Mouse (Mus musculus): ENCODE measurements around the gene Wdr90.

The Wdr90 gene

DNA sequence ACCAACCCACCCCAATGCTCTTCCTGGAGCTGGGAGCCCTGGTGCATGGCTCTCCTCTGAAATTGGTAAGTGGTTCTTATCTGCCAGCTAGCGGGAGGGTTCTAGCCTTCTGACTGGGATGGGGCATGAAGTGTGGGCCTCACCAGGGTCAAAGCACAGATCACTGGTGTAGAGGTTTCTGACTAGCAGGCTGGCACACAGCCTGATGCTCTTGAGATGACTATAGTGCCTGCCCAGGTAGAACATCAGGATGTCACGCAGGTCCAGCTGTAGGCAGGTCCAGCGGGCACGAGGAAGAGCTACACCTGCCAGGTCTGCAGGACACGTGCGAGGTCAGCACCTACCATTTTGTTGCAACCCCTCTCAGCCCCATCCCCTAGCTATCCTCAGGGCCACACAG, 1.1 kb downstream of the Wdr90 start:
- DNase-seq (ENCODE audit: low read depth): no peak

DNA sequence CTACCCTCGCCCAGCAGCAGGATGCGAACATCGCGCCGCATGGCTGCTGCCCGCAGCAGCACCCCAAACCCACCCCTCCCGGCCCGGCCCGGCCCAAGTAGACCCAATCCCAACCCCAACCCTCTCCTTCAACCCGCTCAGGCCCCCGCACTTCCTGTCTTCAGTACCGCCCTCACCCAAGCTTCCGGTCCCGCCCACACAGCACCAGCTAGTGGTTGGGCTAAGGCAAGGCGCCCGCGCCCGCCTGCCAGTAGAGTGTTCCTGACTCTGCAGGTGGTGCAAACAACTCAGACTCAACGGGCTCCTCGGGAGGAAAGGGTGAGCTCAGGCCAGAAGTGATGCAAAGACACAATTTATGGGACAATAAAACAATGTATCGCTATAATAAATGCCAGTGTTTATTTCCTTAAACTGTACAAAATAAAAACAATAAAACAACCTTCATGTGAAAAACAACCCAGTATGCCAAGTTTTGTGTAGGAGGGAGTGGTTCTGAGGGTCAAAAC, 16.9 kb downstream of the Wdr90 start, which contains the start of gene Rhot2:
Rhot2 (minus strand) TSS at position 456 of the 506 bp plus-strand sequence.
- DNase-seq (ENCODE audit: low read depth): peak; percentile 78

DNA sequence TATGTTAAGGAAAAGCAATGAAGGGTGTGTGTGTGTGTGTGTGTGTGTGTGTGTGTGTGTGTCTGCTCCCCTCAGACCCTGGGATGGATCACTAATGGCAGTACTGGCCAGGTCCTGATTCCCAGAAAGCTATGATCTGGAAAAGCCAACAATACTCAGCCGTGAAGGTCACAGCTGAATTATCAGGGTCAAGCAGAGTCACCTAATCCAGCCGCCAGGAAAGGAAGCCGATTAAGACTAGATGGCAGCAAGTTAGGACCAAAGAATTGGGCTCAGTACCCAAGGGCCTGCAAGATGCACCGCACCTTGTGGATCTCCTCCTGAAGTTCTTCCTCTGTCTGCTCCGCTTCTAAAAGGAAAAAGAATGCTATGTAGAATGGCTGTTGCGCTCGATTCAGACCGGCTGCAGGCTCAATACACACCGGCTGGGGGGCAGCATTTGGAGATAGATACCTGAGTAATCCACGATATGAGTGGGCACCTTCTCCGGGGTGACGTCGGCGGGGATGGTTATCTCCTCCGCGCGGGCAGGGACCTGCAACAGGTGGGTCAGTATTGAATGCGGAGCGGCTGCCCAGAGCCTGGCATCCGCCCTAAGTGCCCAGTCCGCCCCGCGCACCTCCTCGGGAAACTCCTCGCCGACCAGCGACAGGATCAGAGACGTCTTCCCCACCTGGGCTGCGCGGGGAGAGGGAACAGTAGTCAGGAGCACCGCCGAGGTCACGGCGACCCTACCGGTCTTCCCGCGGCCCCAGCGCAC, 17.5 kb downstream of the Wdr90 start:
- no peak for DNase-seq (ENCODE audit: low read depth)

DNA sequence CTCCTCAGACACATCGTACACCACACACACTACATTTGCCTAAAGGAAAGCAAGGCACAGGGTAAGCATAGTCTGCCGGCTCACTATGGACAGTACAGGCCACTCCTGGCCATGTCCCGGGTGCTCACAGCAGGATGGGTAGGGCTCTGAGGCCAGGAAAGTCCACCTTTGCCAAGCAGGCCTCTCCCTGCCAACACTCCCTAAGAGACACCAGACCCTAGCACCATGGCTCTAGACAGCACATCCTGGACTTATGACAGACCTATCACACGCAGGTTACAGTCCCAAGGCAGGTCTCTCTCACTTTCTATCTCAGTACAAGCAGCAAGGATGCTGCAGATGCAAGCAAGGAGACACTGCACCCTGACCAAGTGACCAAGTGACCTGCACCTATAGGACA, 18.2 kb downstream of the Wdr90 start:
- no peak for DNase-seq (ENCODE audit: low read depth)

DNA sequence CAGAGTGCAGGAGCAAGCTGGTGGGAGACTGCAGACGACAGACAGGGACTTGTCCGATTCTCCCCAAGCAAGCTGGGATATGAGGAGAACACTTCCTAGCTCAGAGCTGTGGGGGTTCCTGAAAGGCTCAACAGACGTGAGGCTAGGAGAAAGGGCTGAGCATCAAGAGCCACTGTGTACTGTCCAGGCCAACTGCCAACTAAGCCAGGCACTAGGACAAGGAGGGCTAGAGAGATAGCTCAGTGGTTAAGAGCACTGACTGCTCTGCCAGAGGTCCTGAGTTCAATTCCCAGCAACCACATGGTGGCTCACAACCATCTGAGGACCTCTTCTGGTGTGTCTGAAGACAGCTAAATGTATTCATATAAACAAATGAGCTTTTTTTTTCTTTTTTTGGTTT, 18.8 kb downstream of the Wdr90 start:
- DNase-seq (ENCODE audit: low read depth): no peak

DNA sequence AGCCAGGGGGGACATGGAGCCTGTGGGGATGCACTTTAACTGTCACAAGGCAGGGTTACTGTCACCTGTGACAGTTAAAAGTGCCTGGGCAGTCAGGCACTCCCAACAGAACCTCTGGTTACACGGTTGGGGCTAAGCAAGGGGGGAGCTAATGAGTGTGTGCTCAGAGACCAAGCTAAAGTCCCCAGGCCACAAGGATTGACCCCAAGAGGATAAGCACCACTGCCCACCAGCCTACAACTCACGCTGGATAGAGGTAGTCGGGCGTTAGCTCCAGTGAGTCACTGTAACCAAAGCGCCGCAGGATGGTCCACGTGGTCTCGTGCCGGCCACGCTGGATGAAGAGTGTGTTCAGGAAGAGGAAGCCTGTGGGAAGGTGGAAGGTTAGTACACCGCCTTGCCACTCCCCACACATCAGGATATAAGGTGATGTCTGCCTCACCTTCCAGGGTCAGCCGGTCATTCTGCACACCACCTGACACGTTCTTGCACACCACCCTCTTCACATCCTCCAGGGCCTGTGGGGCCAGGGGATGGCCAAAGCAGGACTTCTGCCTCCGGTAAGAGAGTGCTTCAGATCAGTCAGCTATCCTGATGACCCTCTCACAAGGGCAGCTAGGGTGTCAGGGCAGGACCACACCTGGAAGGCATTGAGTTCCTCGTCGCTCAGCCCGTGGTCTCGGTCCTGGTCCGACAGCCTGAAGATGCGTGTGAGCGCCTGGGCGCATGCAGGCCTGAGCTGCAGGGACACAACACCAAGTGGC, 20.0 kb downstream of the Wdr90 start, which contains the start of gene Gm20683:
Gm20683 (minus strand) TSS at position 647 of the 764 bp plus-strand sequence.
- no peak for DNase-seq (ENCODE audit: low read depth)

DNA sequence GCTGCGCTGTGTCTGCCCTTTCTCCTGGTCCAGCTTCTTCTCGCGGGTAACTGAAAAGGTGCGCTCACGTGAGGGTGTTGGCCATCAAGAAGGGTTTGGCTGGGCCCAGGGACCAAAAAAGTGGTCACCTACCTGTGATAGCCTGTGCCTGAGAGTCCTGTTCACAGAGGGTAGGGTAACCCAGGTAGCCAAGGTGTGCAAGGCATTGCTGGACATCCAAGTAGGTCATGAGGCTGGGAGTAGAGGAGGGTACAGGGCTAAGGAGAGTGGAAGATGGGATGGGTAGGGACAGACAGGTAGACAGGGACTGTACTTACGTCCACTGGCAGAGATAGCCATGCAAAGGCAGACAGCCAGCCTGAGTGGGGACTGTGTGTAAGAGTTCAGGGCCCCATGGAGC, 20.8 kb downstream of the Wdr90 start:
- no peak for DNase-seq (ENCODE audit: low read depth)

DNA sequence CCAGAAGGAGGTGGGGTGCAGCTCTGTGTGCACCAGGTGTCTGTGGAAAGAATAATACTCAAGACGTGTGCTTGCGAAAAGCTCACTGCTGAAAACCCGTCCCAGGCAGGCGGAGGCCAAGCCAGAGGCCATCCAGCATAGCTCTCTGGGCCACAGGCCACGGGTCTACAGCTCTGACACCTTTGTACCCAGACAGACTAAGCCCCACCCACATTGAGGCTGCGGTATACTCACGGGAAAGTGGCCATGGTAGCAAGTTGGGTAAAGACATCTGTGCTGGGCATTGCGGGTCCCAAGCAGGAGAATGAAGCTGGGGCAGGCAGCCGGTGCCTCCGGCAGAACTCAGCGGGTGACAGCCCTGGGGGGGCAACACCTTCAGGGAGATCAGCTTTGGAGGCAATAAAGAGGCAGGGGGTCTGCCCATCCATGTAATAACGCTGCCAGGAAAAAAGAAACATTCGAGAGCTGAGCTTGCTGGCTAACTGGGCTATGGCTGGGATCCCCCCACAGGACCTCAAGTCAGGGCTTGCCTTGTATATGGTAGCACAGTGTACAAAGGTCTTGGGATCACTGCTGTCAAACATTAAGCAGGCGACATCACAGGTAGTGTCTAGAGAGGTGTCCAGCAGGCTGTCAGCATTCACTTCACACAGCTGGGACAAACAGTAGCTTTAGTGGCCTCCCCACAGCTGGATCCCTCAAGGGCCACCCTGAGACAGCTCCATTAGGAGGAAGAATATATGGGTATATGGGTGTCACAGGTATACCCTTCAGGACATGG, 21.7 kb downstream of the Wdr90 start:
- DNase-seq (ENCODE audit: low read depth): no peak

DNA sequence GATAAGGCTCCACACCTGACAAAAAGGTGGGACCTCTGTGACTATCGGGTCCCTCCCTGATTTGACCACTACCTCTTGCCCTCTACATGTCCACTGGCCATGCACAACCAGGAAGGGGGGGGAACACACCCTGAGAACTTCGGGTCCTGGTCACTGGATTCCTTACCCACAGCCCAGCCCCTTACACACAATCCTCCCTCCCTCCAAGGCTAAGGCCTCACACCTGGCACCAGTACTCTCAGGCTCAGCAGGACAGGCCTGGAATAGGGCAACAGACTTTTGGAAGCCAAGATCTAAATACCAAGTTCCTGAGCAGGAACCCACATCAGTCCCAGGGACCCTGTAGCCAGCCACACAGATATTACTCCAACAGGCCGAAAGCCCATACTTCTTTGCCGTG, 22.4 kb downstream of the Wdr90 start:
- no peak for DNase-seq (ENCODE audit: low read depth)

DNA sequence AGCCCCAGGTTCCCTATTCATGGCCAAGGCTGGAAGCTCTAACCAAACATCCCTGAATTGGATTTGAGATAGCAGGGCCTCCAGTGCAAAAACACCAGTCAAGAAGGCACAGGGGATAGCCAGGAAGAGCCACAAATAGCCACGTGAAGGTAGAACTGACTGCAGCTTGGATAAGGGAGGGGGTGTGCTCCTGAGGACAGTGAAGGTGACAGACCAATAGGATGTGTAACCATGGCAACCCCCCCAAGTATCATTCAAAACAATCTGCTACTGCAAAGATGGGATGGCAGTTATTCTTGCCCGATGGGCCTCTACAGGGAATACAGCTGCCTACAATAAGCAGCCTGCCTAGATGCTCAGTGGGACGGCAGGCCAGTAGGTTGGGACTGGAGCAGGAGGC, 23.8 kb downstream of the Wdr90 start:
- no peak for DNase-seq (ENCODE audit: low read depth)

DNA sequence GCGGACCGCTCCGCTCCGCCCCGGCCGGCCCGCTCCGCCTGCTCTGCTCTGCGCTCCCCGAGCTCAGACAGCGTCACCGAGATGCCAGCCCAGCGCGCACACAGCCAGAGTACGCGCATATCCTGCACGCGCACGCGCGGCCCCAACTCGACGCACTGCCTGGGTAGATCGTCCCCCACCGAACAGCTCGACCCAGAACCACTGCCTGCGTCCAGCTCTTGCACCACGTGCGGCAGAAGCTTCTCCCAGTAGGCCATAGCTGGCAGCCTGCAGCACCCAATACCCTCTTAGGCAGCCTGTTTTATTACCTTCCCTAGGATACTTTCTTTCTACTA, 24.3 kb downstream of the Wdr90 start, which contains the start of gene Rhbdl1:
Rhbdl1 (minus strand) TSS at position 220 of the 335 bp plus-strand sequence.
- DNase-seq (ENCODE audit: low read depth): no peak

DNA sequence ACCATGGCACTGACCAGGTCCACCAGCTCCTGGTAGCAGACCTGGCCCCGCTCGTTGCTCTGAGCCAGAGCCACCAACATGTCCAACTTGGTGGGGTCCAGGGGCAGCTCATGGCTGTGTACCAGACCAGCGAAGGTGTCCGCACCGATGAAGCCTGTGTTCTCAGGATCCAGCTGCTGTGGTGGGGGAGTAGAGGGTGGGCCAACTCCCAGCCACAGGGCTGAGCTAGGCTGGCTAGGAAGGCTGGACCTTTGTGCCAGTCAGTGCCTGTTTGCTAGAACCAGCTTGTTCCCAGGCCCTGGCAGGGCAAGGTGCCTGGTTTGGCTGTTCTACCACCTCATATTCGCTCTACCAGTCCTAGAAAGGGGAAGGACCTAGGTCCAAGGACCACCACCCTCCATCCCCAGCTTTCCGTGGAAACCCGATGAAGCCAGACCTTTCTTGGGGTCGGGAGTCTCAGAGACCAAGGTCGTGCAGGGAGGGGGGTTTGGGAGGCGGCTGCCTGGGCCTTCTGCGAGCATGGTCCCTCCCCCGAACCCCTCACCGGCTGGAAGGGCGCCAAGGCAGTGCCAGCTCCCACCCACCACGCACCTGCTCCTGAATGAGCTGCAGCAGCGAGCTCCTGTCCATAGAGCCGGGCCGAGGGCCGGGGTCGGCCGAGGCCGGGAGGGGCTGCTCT, 24.8 kb downstream of the Wdr90 start:
- DNase-seq (ENCODE audit: low read depth): no peak

DNA sequence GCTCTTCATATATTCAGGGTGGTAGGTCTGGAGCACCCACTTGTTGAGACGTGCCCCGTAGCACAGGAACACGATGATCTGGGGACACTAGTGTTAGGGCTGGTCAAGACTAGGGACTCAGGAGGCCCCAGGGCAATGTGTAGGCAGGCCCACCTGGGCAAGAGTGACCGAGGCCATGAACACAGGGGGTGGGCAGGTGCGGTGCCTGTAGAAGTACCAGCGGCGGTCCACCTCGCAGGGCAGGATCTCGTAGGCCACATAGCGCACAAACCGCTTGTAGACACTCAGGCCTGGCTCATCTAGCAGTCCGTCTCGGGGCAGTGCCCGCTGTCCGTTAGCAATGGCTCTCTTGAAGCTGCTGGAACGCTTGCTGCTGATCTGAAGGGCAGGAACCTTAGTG, 25.5 kb downstream of the Wdr90 start:
- no peak for DNase-seq (ENCODE audit: low read depth)

DNA sequence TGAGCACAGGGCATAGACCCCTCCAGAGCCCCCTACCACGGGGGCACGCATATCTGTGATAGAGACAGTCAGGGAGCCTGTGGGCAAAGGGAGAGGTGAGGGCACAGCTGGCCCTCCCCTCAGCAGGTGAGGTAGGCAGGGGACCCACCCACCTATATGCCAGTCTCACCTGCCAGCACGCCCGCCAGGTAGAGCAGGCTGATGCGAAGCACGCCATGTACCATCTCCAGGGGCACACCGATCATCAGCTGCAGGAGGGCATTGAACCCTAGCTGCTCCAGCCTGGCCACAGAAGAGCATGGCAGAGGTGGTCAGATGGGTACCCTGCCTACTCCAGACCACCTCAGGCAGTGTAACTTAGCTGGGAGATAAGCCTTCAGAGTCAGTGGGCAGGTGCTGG, 26.0 kb downstream of the Wdr90 start:
- no peak for DNase-seq (ENCODE audit: low read depth)

DNA sequence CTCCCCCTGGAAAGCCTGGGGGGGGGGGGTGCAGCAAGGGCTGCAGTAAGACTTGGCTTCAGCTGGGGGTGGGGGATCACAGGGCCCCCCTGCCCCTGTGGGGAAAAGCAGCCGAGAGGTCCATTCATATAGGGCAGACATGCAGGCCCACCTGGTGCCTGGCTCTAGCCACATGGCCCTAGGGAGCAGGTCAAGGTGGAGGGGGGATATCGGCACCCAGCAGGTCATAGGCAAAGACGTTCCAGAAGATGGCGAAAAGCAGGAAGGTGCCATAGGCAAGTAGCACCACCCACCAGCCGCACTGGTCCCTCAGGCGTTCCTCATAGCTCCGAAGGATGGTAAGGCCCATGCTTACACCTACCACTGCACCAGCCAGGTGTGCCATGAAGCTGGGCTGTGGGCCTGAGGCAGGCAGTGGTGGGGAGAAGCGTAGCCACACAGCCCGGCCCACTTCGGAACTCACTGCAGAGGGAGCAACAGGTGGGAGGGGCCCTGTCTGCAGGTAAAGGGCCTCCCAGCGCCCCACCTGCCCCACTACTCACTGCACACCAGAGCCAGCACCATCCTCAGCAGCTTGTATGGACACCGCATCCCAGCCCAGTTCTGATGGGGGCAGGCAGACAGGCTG, 26.6 kb downstream of the Wdr90 start:
- no peak for DNase-seq (ENCODE audit: low read depth)

DNA sequence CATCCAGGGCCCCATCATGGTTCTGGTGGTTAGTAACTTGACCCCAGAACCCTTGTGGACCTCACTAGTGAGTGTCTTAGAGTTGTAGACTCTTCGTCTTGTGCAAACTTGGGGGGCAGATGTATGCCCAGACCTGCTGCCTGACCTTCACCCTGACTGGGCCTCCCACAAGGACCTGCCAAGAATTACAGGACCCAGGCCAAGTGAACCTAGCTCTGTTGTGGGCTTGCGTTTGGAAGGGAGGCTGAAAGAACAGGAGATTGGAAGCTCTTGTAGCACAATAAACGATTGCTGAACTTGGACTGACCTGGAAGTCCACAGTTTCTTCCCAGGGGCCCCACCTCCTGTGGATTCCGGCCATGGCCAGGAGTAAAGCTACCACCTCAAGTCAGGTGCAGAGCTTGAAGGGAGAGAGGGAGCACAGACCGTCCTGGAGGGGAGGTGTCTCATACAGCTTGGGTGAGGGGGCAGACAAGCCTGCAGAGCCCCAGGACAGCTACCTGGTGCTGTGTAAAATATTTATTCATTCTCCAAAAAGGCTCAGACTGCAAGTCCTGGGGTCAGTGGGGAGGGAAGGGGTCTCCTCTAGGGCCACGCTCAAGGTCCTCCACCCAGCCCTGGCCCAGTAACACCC, 27.2 kb downstream of the Wdr90 start:
- DNase-seq (ENCODE audit: low read depth): no peak

DNA sequence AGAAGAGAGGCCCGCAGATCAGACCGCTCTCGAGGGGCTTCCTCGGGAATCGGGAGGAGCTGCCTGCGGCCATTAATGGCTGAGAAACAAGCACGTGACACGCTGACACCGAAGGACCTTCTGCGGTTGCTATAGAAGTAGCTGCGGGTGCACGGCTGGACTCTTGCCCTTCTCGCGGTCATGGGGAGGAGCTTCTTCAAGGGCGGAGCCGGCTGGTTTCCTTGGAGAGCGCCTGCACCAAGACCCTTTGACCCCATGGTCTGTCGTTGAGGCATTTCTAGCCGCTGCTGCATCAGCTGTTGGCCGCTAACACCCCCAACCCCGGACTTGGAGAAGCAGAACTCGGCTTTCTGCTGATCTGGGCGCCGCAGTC, 28.0 kb downstream of the Wdr90 start, which contains the start of gene Stub1:
Stub1 (minus strand) TSS at position 114 of the 373 bp plus-strand sequence.
- DNase-seq (ENCODE audit: low read depth): peak; percentile 89

DNA sequence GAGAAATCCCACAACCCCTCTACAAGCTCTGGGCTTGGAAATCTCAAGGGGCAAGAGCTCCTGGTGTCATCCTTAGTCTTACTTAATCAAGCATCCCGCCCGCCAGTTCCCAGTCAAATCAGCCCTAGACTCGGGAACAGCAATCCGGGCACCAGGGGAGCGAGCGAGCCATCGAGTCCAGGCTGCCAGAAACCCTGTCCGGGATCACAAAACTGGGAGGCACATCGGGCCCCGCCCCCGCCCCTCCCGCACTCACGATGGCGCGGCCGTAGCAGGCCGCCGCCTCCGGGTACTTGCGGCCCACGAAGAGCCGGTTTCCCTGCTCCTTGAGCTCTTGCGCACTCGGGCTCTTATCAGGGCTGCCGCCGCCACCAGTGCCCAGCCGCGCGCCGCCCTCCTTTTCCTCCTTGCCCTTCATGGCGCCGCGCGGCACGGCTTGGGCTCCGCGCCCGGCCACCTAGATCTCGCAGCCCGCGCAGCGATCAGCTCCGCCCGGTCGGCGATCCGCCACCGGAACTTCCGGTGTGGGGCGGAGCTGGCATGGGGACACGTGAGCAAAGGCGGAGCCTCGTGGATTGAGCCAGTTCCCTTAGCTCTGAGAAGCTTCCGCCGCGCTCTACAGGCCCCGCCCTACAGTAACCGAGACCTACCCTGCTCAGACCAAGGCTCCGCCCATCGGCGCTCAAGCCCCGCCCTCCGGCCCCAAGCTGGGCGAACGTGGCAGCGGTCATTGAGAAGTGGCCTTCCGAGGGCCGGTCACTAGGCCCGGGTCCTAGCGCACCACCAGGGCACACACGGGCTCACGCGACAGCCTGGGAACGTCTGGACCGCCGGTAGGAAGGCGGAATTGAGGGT, 28.6 kb downstream of the Wdr90 start:
- peak; percentile 98 for DNase-seq (ENCODE audit: low read depth)

DNA sequence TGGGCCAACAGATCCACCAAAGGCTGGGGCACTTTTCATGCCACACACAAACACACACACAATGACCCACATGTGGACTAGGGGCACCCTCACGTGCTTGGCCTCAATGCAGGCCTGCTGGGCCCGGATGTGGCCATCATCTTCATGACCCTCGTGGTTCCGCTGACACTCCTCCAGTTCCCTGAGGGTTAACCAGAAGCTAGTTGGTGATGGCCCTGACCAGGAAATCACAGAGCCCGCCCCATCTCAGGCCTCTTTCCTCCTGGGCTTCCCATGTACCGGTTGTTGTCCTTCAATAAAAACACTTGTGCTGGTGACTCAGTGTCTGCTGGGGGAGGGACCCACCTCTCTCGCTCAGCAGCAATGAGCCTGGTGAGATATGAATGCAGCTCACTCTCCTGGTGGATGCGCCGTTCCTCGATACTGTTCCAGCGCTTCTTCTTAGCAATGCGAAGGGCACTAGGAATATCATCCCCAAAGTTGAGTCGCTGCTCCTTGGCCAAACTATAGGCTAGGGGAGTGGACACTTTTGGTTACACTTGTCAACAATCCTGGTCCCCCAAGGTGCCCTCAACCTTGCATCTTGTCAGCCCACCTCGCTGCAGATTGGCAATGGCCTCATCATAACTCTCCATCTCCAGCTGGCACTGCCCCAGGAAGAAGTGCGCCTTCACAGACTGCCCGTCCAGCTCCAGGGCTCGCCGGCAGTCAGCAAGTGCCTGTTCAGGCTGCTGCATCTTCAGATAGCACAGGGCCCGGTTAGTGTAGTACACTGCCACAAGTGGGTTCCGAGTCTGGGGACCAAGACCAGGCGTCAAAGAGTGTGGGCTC, 29.6 kb downstream of the Wdr90 start:
- DNase-seq (ENCODE audit: low read depth): no peak
